Mouse (Mus musculus) heart, postnatal 4 days (tissue): ENCODE data around the gene D5Ertd579e. TPM values are rescaled to one million over a fixed set of nuclear protein-coding genes. Genes with fewer than 3 reads are reported as not detected.

Source experiments
- DNase-seq: peaks from one replicate; pipeline ENCODE4 v3.0.0; 2021
- total RNA-seq, 2 experiments: library from RNA; stranded (reverse); gene quantifications; 2 replicates each; pipeline ENCODE4 v1.2.3; 2021

Gene D5Ertd579e
- 100 to 1,000 TPM; 101 to 105 TPM for total RNA-seq

- DNase-seq: peak; percentile 97
Observed at GRCm38 (mm10) chr5:36695461-36696231, at the start of gene D5Ertd579e. TSS of gene D5Ertd579e (minus strand) at chr5:36696024.

DNA sequence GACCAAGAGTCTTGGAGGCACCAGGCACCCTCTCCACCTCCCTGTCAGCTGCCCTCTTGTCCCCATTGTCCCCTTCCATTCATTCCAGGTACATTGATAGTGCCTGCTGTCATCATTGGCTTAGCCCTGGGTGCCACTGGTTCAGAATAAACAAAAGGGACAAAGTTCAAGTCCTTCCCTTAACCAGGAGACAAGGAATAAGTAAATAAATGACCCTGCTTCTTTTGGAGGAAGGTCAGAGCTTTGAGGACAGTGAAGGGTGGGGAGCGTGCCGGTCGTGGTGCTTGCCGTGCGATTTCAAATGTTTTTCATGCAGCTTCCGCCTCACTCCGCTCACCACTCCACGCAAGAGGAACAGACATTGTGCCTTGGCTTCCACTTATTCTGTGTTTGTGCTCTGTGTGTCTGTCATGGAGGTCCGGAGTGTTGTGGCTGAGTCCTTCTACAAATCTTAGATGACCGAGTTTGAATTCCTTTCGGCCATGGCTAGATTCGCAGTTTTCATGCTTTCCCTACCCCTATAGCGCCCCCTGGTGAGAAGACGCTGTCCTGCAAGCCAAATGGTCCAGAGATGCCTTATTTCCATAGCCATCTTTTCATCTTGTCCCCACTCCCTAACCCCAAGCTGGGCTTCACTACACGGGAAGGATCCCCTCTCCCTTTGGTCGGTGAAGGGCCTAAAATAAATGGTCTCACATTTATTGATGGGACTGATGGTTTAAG lies 46.5 kb upstream of the D5Ertd579e start:
- peak; percentile 92 for DNase-seq

GRCm38 (mm10) chr5:36739829-36740228 lies 44.0 kb upstream of the D5Ertd579e start:
- peak; percentile 62 for DNase-seq

DNA sequence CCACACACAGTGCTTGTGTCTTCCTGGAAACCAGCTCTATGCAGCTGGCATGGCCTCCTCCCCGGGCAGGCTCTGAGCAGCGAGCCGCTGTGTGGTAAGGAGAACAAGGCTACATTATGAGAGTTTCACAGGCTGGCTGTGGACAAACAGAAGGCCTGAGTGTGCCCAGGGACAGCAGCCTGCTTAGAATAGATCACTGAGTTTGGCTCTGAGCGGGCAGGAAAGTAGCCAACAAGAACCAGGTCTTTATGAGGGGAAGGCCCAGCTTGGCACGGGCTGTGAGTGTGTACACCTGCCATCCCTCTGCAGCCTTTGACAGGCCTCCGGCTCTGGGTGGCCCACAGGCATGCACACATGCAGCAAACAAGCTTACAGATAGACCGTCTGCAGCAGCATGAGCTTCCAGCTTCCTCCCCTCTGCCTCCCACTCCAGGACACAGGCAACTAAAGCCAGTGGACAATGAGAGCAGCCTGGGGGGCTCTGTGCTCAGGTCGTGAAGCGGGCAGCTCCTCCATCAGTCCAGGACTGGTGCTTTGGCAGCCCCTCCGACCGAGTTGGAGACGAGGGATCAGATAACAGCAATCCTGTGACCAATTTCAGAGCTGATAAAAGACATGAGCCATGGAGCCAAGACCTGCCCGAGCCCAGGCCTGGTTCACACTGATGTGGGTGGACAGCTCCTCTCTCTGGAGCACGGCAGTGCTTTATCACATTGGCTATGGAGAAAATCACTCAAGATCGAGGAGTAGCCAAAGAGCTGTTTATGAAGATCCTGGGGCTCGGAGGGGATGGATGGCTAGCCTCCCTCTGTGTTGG lies 43.2 kb upstream of the D5Ertd579e start:
- DNase-seq: peak; percentile 49

- no peak for DNase-seq
Observed at GRCm38 (mm10) chr5:36737765-36738164, 41.9 kb upstream of the D5Ertd579e start.

GRCm38 (mm10) chr5:36736009-36736408 lies 40.2 kb upstream of the D5Ertd579e start:
- peak; percentile 39 for DNase-seq

DNA sequence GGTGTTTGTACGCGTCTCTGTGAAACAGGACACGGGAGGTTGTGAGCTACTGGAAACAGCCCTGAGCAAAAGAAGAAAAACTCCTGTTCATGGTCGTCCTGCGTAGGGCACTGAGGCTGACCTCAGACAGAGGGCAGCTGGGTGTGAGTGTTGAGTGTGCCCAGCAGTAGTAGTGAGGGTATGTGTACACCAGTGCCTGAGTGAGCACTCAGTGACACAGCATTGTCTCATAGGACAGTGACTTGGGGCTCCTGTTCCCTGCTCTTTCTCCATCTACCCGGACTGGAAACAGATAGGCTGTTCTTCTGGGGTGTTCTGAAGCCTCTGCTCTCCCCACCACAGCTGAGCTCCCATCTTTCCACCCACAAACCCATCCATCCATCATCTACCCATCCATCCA lies 39.3 kb upstream of the D5Ertd579e start:
- no peak for DNase-seq

DNA sequence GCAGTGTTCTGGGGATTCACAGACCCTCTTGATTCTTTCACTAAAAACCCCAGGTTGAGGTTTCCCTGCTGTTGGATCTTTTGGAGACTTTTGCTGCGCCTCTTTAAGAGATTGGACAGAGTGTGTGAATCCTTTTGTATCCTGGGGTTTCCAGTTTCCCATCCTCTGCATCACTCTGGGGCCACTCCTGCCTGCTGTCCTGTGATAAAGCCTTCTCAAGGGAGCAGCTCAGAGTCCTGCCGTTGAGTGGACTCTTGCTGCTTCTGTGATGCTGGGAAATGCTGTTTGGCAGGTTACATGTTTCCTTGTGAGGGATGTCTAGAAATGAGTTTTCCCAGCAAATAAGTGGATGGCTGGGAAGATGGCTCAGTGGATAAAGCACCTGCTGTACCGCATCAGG lies 37.6 kb upstream of the D5Ertd579e start:
- no peak for DNase-seq

DNA sequence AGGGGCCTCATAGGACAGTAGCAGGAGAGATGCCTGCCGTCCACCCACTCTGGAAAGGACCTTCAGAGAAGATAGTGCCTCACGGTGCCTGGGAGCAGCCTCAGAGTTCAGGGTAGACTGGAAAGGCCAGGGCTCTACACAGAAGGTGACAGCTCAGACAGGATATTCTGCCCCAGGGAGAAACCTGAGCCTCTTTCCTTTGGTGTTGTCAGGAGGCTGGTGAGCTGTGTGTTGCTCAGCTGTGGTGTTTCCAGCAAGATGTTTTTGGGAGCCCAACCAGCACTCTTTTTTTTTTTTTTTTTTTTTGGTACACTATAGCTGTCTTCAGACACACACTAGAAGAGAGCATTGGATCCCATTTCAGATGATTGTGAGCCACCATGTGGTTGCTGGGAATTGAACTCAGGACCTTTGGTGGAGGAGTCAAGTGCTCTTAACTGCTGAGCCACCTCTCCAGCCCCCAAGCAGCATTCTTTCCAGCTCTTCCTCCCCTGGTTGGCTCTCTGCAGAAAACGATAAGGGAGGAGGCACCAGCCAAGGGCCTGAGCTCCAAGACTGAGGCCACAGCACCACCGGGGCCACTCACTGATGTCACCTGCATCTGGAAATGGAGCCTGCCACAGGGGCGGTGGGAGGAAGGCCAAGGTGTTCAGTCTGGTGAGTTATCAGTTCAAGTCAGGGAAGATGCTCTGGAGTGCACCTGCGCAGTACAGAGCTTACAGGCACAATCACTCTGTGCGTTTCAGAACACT lies 36.3 kb upstream of the D5Ertd579e start:
- no peak for DNase-seq

DNA sequence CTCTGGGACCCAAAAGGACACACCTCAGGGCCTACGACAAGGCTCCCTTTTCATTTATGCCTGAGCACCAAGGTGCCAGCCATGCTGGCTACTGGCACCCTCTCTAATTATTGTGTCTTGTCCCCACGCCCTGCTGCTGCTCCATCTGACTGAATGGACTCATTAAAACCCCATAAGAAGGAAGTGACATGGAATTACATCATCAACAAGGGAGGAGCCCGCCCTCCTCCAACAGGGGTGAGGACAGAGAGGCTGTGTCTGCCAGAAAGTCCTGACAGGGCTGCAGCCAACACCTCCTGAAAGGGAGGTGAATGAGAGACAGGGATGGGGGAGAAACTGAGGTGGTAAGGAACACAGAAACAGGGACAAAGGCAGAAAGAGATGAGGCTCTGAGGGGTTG lies 34.9 kb upstream of the D5Ertd579e start:
- DNase-seq: no peak

DNA sequence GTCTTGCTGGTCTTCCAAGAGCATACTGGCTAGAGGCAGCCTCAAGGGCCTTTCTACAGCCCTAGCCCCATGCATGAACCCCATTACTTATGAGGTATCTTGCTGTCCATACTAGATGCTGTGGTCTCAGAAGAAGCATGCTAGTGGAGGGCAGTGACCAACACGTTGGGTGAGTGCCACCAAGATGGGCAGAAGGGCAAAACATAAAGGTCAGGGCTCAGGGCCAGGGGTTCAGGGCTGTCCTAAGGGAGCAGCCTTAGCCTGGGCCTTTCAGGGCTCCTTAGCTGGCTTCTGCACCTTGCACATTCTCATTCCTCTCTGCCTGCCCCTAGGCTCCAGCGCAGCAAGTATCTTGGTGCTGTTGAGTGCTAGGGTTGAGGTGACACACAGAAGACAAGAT lies 34.1 kb upstream of the D5Ertd579e start:
- no peak for DNase-seq

GRCm38 (mm10) chr5:36729086-36729473 lies 33.3 kb upstream of the D5Ertd579e start:
- DNase-seq: no peak

DNA sequence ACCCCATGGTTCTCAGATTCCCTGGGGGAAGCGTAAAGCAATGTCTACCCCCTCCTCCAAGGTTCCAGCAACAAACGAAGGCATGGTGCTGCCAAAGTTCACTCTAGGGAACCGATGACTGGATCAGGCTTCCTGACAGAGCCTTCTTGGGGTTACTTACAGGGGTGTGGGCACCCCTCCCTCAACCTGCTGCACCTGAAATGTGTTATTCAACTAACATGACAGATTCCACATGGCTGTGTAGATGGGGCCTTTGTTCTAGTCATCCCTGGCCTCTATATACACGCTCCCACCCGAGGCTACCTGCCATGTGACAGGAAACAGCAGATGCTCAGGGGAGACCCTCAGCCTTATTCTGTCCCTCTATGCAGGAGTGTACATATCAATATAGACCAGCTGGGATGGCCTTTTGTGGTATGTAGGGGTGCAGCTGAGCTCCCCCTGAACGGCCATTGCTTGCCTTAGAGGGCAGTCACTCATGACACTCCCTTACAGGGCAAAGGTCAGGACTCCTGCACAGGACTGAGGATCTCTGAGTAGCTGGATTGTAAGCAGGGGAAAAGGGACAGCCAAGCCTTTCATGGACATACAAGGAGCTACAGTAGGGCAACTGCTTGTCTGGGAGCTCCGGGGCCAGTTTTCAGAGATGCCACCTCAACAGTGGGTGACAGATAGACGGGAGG lies 32.7 kb upstream of the D5Ertd579e start:
- no peak for DNase-seq

- DNase-seq: no peak
Observed at GRCm38 (mm10) chr5:36727776-36728175, 32.0 kb upstream of the D5Ertd579e start.

GRCm38 (mm10) chr5:36727136-36727535 lies 31.3 kb upstream of the D5Ertd579e start:
- no peak for DNase-seq

- no peak for DNase-seq
Observed at GRCm38 (mm10) chr5:36726387-36726801, 30.6 kb upstream of the D5Ertd579e start.

DNA sequence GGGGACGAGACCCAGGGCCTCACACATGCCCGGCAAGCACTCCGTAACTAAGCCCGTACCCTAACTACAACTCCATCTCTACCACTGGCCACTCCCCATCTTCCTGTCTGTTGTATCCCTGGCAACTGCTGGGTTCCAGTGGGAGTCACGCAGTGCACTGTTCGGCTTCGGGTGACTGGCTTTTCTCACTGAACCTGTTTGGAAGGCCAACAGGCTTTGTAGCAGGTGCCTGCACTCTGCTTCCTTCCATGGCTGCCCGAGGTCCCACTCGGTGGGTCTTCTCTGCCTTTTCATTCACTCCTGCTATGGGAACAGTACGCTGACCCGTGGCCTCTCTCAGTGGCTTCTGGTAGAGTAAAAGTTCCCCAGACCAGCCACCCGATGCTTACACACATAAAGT lies 30.0 kb upstream of the D5Ertd579e start:
- no peak for DNase-seq

DNA sequence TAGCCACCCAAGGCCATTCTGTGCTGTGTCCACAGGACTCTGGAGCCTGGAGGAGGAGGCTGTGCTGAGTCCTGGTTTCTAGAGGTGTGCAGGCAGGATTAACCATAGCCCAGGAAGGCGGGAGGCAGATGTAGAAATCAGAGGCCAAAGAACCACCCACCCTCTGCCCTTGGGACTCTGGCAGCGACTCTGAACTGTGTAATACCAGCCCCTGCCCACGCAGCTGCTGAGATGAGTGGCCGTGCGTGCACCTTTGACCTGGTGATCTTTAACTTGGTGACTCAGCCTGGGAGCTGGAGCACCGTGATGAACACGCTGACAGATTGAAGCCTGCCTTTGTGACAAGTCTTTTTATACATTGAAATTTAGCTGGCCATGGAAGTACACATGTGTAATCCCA lies 28.4 kb upstream of the D5Ertd579e start:
- no peak for DNase-seq

GRCm38 (mm10) chr5:36723356-36723755 lies 27.5 kb upstream of the D5Ertd579e start:
- no peak for DNase-seq

DNA sequence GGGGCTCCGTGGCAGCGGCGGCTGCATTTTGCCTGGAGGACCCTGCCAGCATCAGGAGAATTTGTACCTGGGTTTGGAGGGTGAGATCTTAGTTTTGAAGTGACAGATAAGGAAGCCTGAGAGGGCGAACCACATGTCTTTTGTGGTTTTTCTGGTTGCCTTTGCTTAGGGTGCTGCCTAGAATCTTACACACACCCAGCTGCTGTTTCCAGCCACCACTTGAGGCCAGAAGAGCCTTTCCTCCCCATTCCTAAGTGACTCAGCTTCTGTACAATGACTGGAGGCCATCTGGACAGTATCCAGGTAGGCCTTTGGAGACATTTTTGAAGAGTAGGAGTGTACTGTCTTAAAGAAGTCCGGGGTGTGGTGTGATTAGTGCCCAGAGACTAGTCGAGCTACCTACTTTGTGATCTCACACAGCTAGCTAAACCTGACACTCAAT lies 26.6 kb upstream of the D5Ertd579e start:
- peak; percentile 45 for DNase-seq

- no peak for DNase-seq
Observed at GRCm38 (mm10) chr5:36720710-36721375, 25.0 kb upstream of the D5Ertd579e start.
